Mouse (Mus musculus): ENCODE measurements around the gene Mpz. TPM values are rescaled to one million over a fixed set of nuclear protein-coding genes. Genes with fewer than 3 reads are reported as not detected.

Gene Mpz
- polyA plus RNA-seq, 1 experiment from 2014 or later = 1.2 TPM

- H3K36me3 ChIP-seq (ENCODE audit: insufficient read depth, low read length) = no peaks in the 10 kb centered on the region
- DNase-seq (ENCODE audit: low spot score) = peak; percentile 16
- H3K27me3 ChIP-seq (ENCODE audit: insufficient read depth, low read length) = peaks cover 22% of the 10 kb centered on the region
- H3K9ac ChIP-seq (ENCODE audit: low read depth, low read length) = peak overlapping the region; percentile 45; the same call in 1 of the 2 replicates
- H3K4me1 ChIP-seq (replicated peaks; ENCODE audit: insufficient read depth, low read length) = peaks cover 23% of the 10 kb centered on the region
- H3K4me3 ChIP-seq (replicated peaks; ENCODE audit: low read depth, low read length) = peak overlapping the region; percentile 43
- ATAC-seq (replicated peaks; ENCODE audit: low FRiP score, low read depth) = no peak
- peak overlapping the region; percentile 85 for H3K4me2 ChIP-seq (ENCODE audit: low read length)
- no peaks in the 10 kb centered on the region for H3K9me3 ChIP-seq (replicated peaks; ENCODE audit: low read length)
- no peak for TF ChIP-seq CTCF (IDR thresholded peaks at IDR 0.05; ENCODE audit: low read depth)
- H3K27ac ChIP-seq = no peak overlapping the region
- WGBS = 15% methylated on average over 20 of the region's 20 CpGs
These were observed 44.7 kb downstream of the Mpz start for GRCm38 (mm10) chr1:171195046-171195822.

GRCm38 (mm10) chr1:171195887-171196397 lies 45.4 kb downstream of the Mpz start, which contains the start of gene Pcp4l1:
Gene Pcp4l1, minus strand, starts transcription at chr1:171196268.
- H3K9ac ChIP-seq (ENCODE audit: low read depth, low read length) = peak within 1 kb of the TSS; percentile 45; the same call in 1 of the 2 replicates
- H3K27ac ChIP-seq = no peak within 1 kb of the TSS
- no peak for TF ChIP-seq CTCF (IDR thresholded peaks at IDR 0.05; ENCODE audit: low read depth)
- peak within 1 kb of the TSS; percentile 85 for H3K4me2 ChIP-seq (ENCODE audit: low read length)
- no peaks in the 10 kb centered on the region for H3K9me3 ChIP-seq (replicated peaks; ENCODE audit: low read length)
- no peaks in the 10 kb centered on the region for H3K36me3 ChIP-seq (ENCODE audit: insufficient read depth, low read length)
- under 1% methylated on average over 33 of the region's 33 CpGs for WGBS
- H3K4me1 ChIP-seq (replicated peaks; ENCODE audit: insufficient read depth, low read length) = peaks cover 23% of the 10 kb centered on the region
- H3K27me3 ChIP-seq (ENCODE audit: insufficient read depth, low read length) = peaks cover 22% of the 10 kb centered on the region
- ATAC-seq (replicated peaks; ENCODE audit: low FRiP score, low read depth) (peak; percentile 77; the same call in 1 of the 2 replicates), DNase-seq (ENCODE audit: low spot score) (peak; percentile 67)
- H3K4me3 ChIP-seq (replicated peaks; ENCODE audit: low read depth, low read length) = peak within 1 kb of the TSS; percentile 43

GRCm38 (mm10) chr1:171199532-171199931 lies 49.0 kb downstream of the Mpz start:
- WGBS = 48% methylated on average over 1 of the region's 1 CpGs
- H3K4me3 ChIP-seq (replicated peaks; ENCODE audit: low read depth, low read length) = no peak overlapping the region
- DNase-seq (ENCODE audit: low spot score) (no peak), ATAC-seq (replicated peaks; ENCODE audit: low FRiP score, low read depth) (no peak)
- H3K4me1 ChIP-seq (replicated peaks; ENCODE audit: insufficient read depth, low read length) = peaks cover 12% of the 10 kb centered on the region; the same call in 1 of the 2 replicates
- no peak overlapping the region for H3K27ac ChIP-seq
- no peaks in the 10 kb centered on the region for H3K36me3 ChIP-seq (ENCODE audit: insufficient read depth, low read length)
- H3K9ac ChIP-seq (ENCODE audit: low read depth, low read length) = no peak overlapping the region
- no peak overlapping the region for H3K4me2 ChIP-seq (ENCODE audit: low read length)
- TF ChIP-seq CTCF (IDR thresholded peaks at IDR 0.05; ENCODE audit: low read depth) = no peak
- peaks cover 9% of the 10 kb centered on the region for H3K27me3 ChIP-seq (ENCODE audit: insufficient read depth, low read length)
- no peaks in the 10 kb centered on the region for H3K9me3 ChIP-seq (replicated peaks; ENCODE audit: low read length)

- ATAC-seq (replicated peaks; ENCODE audit: low FRiP score, low read depth) (no peak), DNase-seq (ENCODE audit: low spot score) (no peak)
- Histone ChIP-seq H3K9ac (ENCODE audit: low read depth, low read length) (no peak overlapping the region), H3K9me3 (replicated peaks; ENCODE audit: low read length) (no peaks in the 10 kb centered on the region), H3K4me3 (replicated peaks; ENCODE audit: low read depth, low read length) (no peak overlapping the region), H3K27ac (no peak overlapping the region), H3K36me3 (ENCODE audit: insufficient read depth, low read length) (no peaks in the 10 kb centered on the region), H3K4me2 (ENCODE audit: low read length) (no peak overlapping the region), H3K4me1 (replicated peaks; ENCODE audit: insufficient read depth, low read length) (peaks cover 5% of the 10 kb centered on the region; the same call in 1 of the 2 replicates), H3K27me3 (ENCODE audit: insufficient read depth, low read length) (peaks cover 2% of the 10 kb centered on the region)
- no peak for TF ChIP-seq CTCF (IDR thresholded peaks at IDR 0.05; ENCODE audit: low read depth)
- 90% methylated on average over 1 of the region's 1 CpGs for WGBS
These were observed 50.3 kb downstream of the Mpz start for GRCm38 (mm10) chr1:171200769-171201168.

- DNase-seq (ENCODE audit: low spot score) = no peak
- Histone ChIP-seq H3K9ac (ENCODE audit: low read depth, low read length) (no peak overlapping the region), H3K9me3 (replicated peaks; ENCODE audit: low read length) (no peaks in the 10 kb centered on the region), H3K36me3 (ENCODE audit: insufficient read depth, low read length) (no peaks in the 10 kb centered on the region), H3K4me2 (ENCODE audit: low read length) (no peak overlapping the region), H3K4me3 (replicated peaks; ENCODE audit: low read depth, low read length) (no peak overlapping the region), H3K4me1 (replicated peaks; ENCODE audit: insufficient read depth, low read length) (no peaks in the 10 kb centered on the region), H3K27me3 (ENCODE audit: insufficient read depth, low read length) (no peaks in the 10 kb centered on the region), H3K27ac (no peak overlapping the region)
- TF ChIP-seq CTCF (IDR thresholded peaks at IDR 0.05; ENCODE audit: low read depth) = no peak
- whole genome bisulfite sequencing = 65% methylated on average over 9 of the region's 11 CpGs
- no peak for ATAC-seq (replicated peaks; ENCODE audit: low FRiP score, low read depth)
These were observed 53.1 kb downstream of the Mpz start for GRCm38 (mm10) chr1:171203471-171204248.

GRCm38 (mm10) chr1:171204249-171204644 lies 53.7 kb downstream of the Mpz start:
- Histone ChIP-seq H3K9ac (ENCODE audit: low read depth, low read length) (no peak overlapping the region), H3K4me1 (replicated peaks; ENCODE audit: insufficient read depth, low read length) (no peaks in the 10 kb centered on the region), H3K27me3 (ENCODE audit: insufficient read depth, low read length) (no peaks in the 10 kb centered on the region), H3K4me3 (replicated peaks; ENCODE audit: low read depth, low read length) (no peak overlapping the region), H3K4me2 (ENCODE audit: low read length) (no peak overlapping the region), H3K27ac (no peak overlapping the region), H3K9me3 (replicated peaks; ENCODE audit: low read length) (no peaks in the 10 kb centered on the region), H3K36me3 (ENCODE audit: insufficient read depth, low read length) (no peaks in the 10 kb centered on the region)
- WGBS = 51% methylated on average over 7 of the region's 7 CpGs
- ATAC-seq (replicated peaks; ENCODE audit: low FRiP score, low read depth) (no peak), DNase-seq (ENCODE audit: low spot score) (no peak)
- TF ChIP-seq CTCF (IDR thresholded peaks at IDR 0.05; ENCODE audit: low read depth) = no peak
